Mouse (Mus musculus) embryonic fibroblast, embryonic 13.5 days (primary cell): Measurements from ENCODE around the gene Fcho2.

Experiments
- CTCF ChIP-seq: IDR thresholded peaks from 2 replicates; pipeline ENCODE4 v1.5.1; 2011; ENCODE audit warnings: mild to moderate bottlenecking, control low read depth, low read length, moderate library complexity, borderline replicate concordance; ENCODE audit not compliant: insufficient read depth
- POLR2A ChIP-seq: IDR thresholded peaks from 2 replicates; pipeline ENCODE4 v1.6.1; 2011; ENCODE audit warnings: low read depth, mild to moderate bottlenecking, control low read depth, low read length, moderate library complexity

DNA sequence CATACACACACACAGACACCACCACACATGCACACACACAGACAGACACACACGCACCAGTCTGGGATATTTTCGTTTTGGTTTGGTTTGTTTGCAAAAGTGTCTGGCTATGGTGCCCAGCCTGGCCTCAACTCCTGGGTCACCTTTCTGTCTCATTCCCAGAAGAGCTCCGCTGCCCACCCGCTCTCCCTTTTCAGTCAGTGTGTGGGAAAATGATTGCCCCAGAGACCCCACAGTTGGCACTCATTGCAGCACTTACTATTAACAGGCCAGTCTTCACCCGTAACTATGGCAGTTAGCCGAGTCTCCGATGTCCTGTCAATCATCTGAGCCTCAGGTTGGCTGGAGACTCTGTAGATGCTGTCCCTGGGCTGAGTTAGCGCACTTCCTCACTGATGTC is 99.1 kb downstream of the Fcho2 start:
- TF ChIP-seq POLR2A (no peak), CTCF (no peak)
